Mouse (Mus musculus): ENCODE measurements around the gene Rab3d. TPM values are rescaled to one million over a fixed set of nuclear protein-coding genes. Genes with fewer than 3 reads are reported as not detected.

Gene Rab3d
- 6.7 and 17.4 TPM in 2 replicates for polyA plus RNA-seq (2015; fragmentation: Nextera tagmentation; extraction: Ambion mirVana)

DNA sequence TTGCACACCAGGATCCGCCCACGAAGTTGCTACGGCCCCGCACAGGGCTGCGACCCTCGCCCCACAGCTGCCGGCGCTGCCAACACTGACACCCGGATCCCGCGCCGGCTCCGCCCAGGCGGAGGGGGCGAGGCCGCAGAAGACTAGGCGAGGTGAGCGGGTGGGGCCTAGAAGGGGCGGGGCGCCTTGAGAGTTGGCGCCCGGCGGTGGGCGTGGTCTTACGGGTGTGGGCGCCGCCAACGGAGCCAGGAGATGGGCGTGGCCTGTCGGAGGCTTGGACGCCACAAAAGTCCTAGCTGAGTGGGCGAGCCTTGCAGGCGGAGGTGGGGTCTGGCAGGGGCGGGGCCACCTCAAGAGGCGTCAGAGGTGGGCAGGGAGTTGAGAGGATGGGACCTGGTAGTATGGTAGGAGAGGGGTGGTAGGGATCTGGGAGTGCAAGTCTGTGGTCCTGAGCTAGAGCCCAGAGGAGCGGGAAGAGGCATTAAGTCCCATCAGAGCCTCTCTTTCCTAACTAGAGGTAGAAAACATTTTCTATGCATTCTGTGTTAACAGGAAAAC lies at the start of gene Rab3d:
Rab3d (minus strand) TSS at position 158 of the 558 bp plus-strand sequence.

GRCm38 (mm10) chr9:21963417-21963816 lies 45.4 kb upstream of the Rab3d start, which contains the start of gene Epor:
Gene Epor (minus strand): TSS chr9:21963506.

DNA sequence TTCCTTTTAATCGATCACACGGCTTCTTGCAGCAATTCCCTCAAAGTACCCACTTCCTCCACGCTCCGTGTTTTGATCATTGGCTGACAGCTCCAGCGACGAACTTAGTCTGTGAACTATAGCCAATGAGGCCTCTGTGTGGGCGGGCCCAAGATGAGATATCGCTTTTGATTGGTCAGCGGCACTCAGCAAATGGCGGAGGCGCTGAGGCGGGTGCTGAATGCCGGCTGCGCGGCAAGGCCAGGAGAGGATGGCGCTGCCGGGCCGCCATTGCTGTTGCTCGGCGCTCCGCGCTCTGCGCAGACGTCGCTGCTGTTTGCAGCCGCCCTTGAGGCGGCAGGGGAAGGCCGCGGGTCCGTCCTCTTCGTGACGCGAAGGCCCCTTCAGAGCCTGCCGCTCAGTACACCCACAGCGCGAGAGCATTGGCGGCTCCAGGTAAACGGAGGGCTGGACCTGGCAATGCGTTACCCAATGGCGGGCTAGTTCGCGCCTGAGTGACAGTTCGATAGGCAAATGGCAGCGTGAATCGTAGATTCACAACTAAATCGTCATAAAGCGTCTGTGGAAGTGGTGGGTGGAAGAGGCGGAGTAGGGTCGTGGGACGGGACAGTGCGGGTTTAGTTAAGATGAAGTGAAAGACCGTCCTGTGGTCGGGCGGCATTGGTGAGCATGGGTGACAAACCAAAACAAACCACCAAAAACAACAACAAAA lies 37.7 kb upstream of the Rab3d start, which contains the start of gene Swsap1:
Swsap1 (plus strand) TSS at position 186 of the 712 bp plus-strand sequence.

DNA sequence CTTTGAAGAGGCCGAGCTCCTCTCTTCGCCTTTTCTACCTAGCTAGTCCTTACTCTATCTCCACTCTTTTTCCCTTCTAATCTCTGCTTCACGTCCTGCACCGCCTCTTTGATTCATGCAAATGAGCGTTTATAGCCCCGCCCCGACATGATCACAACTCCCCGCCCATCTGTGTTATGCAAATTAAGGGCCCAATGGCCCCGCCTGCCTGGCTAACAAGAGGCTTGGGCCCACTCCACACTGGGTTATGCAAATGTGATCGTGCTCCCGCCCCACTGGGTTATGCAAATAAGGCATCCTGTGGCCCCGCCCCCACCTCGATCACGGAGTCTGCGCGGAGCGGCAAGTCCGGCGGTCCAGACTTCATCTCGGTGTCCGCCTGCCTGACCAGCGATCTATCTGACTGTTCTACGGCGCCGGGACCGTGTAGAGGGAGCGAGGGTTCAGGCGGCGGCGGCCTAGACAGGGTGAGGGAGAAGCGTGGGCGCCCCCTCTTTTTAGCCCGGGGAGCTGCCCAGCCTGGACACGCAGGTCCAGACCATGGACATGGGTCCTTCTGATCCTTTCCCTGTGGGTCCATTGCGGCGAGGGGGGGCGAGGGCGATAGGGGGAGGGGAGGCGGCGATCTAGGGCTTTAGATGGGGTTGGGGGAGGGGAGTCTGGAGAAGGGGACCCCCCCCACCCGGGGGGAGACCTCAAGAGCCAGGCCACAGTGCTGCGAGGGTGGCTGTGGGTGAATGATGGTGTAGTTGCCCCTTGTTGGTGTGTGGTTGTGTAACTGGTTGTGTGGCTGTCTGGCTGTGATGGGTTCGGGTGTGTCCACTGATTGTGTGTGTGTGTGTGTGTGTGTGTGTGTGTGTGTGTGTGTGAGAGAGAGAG lies 18.9 kb upstream of the Rab3d start, which contains the start of gene Plppr2:
Plppr2 (plus strand) TSS at position 342 of the 879 bp plus-strand sequence.

GRCm38 (mm10) chr9:21927208-21927753 lies 9.3 kb upstream of the Rab3d start, which contains the start of the genes Ccdc159 and Tmem205:
Gene Ccdc159 (plus strand): TSS chr9:21927471.
Gene Tmem205 (minus strand): TSS chr9:21927556.

Other genes with a start within 250 kb of the Rab3d start
- gene Ldlr, start 194.7 kb downstream of the Rab3d start, polyA plus RNA-seq (2015; fragmentation: Nextera tagmentation; extraction: Ambion mirVana): 6.8 and 11.5 TPM in 2 replicates
- gene Spc24, start 157.9 kb downstream of the Rab3d start, polyA plus RNA-seq (2015; fragmentation: Nextera tagmentation; extraction: Ambion mirVana): 16.6 and 19.0 TPM in 2 replicates
- gene Kank2, start 119.4 kb downstream of the Rab3d start, polyA plus RNA-seq (2015; fragmentation: Nextera tagmentation; extraction: Ambion mirVana): 10.1 and 10.9 TPM in 2 replicates
- gene Angptl8, start 82.7 kb downstream of the Rab3d start, polyA plus RNA-seq (2015; fragmentation: Nextera tagmentation; extraction: Ambion mirVana): 1.1 and 6.7 TPM in 2 replicates
- gene Dock6, start 65.6 kb downstream of the Rab3d start, polyA plus RNA-seq (2015; fragmentation: Nextera tagmentation; extraction: Ambion mirVana): 13.3 and 14.2 TPM in 2 replicates
- 1.1 and 1.3 TPM in 2 replicates for gene Ccdc159, start 9.3 kb upstream of the Rab3d start, polyA plus RNA-seq (2015; fragmentation: Nextera tagmentation; extraction: Ambion mirVana)
- 33.4 and 53.5 TPM in 2 replicates for gene Tmem205, start 9.4 kb upstream of the Rab3d start, polyA plus RNA-seq (2015; fragmentation: Nextera tagmentation; extraction: Ambion mirVana)
- 1.4 and 2.0 TPM in 2 replicates for gene Plppr2, start 18.8 kb upstream of the Rab3d start, polyA plus RNA-seq (2015; fragmentation: Nextera tagmentation; extraction: Ambion mirVana)
- gene Swsap1, start 37.6 kb upstream of the Rab3d start, polyA plus RNA-seq (2015; fragmentation: Nextera tagmentation; extraction: Ambion mirVana): 2.1 and 2.6 TPM in 2 replicates
- 8.0 and 9.8 TPM in 2 replicates for gene Epor, start 45.3 kb upstream of the Rab3d start, polyA plus RNA-seq (2015; fragmentation: Nextera tagmentation; extraction: Ambion mirVana)
- gene Rgl3, start 71.3 kb upstream of the Rab3d start, polyA plus RNA-seq (2015; fragmentation: Nextera tagmentation; extraction: Ambion mirVana): 0.27 TPM in 2 replicates
- 0.09 and 0.12 TPM in 2 replicates for gene Ccdc151, start 84.4 kb upstream of the Rab3d start, polyA plus RNA-seq (2015; fragmentation: Nextera tagmentation; extraction: Ambion mirVana)
- 28.7 and 37.6 TPM in 2 replicates for gene Prkcsh, start 84.6 kb upstream of the Rab3d start, polyA plus RNA-seq (2015; fragmentation: Nextera tagmentation; extraction: Ambion mirVana)
- not detected in 2 replicates for gene Elavl3, start 133.8 kb upstream of the Rab3d start, polyA plus RNA-seq (2015; fragmentation: Nextera tagmentation; extraction: Ambion mirVana)
- not detected in 2 replicates for gene Gm49318, start 153.1 kb upstream of the Rab3d start, polyA plus RNA-seq (2015; fragmentation: Nextera tagmentation; extraction: Ambion mirVana)
- gene Zfp653, start 153.2 kb upstream of the Rab3d start, polyA plus RNA-seq (2015; fragmentation: Nextera tagmentation; extraction: Ambion mirVana): 3.8 and 4.5 TPM in 2 replicates
- gene Ecsit, start 167.2 kb upstream of the Rab3d start, polyA plus RNA-seq (2015; fragmentation: Nextera tagmentation; extraction: Ambion mirVana): 40.4 and 43.4 TPM in 2 replicates
- 8.7 and 11.2 TPM in 2 replicates for gene Cnn1, start 181.0 kb upstream of the Rab3d start, polyA plus RNA-seq (2015; fragmentation: Nextera tagmentation; extraction: Ambion mirVana)
- 69.6 and 81.4 TPM in 2 replicates for gene Elof1, start 199.0 kb upstream of the Rab3d start, polyA plus RNA-seq (2015; fragmentation: Nextera tagmentation; extraction: Ambion mirVana)
- 1.6 and 22.5 TPM in 2 replicates for gene Acp5, start 217.5 kb upstream of the Rab3d start, polyA plus RNA-seq (2015; fragmentation: Nextera tagmentation; extraction: Ambion mirVana)
- 65.1 and 66.3 TPM in 2 replicates for gene Pigyl, start 238.7 kb upstream of the Rab3d start, polyA plus RNA-seq (2015; fragmentation: Nextera tagmentation; extraction: Ambion mirVana)

Measured in skeletal muscle tissue, postnatal 0 days (tissue).